Mouse (Mus musculus) CH12.LX (cell line): Measurements from ENCODE around the gene Gin1.

Experiments
- CTCF ChIP-seq, 2 experiments: IDR thresholded peaks in 1 of 2; conservative IDR thresholded peaks in 1 of 2; 2 replicates each; pipeline ENCODE4 v1.5.1; 2011 to 2012; ENCODE audit warnings: low read depth in 2 of 2, low read length in 2 of 2, improper control_type of control experiment in 1 of 2, inconsistent platforms in 1 of 2, mild to moderate bottlenecking in 1 of 2, moderate library complexity in 1 of 2
- ETS1 ChIP-seq: conservative IDR thresholded peaks from 2 replicates; pipeline ENCODE4 v1.6.1; 2012; ENCODE audit warnings: low read depth, mild to moderate bottlenecking, inconsistent platforms, low read length, improper control_type of control experiment, moderate library complexity
- JUND ChIP-seq: conservative IDR thresholded peaks from 2 replicates; pipeline ENCODE4 v1.6.1; 2011; ENCODE audit warnings: low read depth, low read length, improper control_type of control experiment
- MAX ChIP-seq: IDR thresholded peaks from 2 replicates; pipeline ENCODE4 v1.6.1; 2011; ENCODE audit warnings: low read length, improper control_type of control experiment
- POLR2A ChIP-seq: IDR thresholded peaks from 2 replicates; pipeline ENCODE4 v1.6.1; 2011; ENCODE audit warnings: low read depth, mild to moderate bottlenecking, improper control_type of control experiment, low read length
- TCF12 ChIP-seq: IDR thresholded peaks from 2 replicates; pipeline ENCODE4 v1.6.1; 2014; ENCODE audit warnings: low read depth, mild to moderate bottlenecking, inconsistent platforms, low read length, improper control_type of control experiment
- UBTF ChIP-seq: IDR thresholded peaks from 2 replicates; pipeline ENCODE4 v1.6.1; 2012; ENCODE audit warnings: low read depth, mild to moderate bottlenecking, inconsistent platforms, low read length, improper control_type of control experiment, moderate library complexity
- USF2 ChIP-seq: conservative IDR thresholded peaks from 2 replicates; pipeline ENCODE4 v1.6.1; 2011; ENCODE audit warnings: low read depth, low read length, improper control_type of control experiment

DNA sequence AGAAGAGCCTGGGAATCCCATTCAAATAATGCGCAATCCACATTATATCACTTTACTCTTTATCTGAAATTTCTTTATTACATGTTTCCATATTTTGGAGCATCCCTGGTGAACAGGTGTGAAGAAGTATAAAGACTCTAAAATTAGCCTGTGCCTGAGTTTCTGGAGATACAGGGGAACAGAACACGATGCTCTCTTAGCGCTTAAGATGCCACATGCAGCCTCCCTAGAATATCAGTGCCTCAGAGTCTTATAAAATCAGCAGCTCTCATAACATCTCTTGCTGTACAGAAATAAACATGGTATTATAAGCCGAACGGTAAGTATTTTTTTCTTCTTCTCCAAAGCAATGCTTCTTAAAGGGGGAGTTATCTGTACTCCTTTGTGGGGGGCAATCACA is 58.1 kb downstream of the Gin1 start:
- TF ChIP-seq USF2 (no peak), UBTF (no peak), ETS1 (no peak), MAX (no peak), CTCF (conservative IDR thresholded peaks at IDR 0.05 in 1 of 2, IDR thresholded peaks at IDR 0.05 in 1 of 2; ENCODE audit: low read depth in 2 of 2, low read length in 2 of 2) (no peak), POLR2A (no peak), JUND (no peak), TCF12 (no peak)
